Mouse (Mus musculus): ENCODE measurements around the gene Sbp.

DNA sequence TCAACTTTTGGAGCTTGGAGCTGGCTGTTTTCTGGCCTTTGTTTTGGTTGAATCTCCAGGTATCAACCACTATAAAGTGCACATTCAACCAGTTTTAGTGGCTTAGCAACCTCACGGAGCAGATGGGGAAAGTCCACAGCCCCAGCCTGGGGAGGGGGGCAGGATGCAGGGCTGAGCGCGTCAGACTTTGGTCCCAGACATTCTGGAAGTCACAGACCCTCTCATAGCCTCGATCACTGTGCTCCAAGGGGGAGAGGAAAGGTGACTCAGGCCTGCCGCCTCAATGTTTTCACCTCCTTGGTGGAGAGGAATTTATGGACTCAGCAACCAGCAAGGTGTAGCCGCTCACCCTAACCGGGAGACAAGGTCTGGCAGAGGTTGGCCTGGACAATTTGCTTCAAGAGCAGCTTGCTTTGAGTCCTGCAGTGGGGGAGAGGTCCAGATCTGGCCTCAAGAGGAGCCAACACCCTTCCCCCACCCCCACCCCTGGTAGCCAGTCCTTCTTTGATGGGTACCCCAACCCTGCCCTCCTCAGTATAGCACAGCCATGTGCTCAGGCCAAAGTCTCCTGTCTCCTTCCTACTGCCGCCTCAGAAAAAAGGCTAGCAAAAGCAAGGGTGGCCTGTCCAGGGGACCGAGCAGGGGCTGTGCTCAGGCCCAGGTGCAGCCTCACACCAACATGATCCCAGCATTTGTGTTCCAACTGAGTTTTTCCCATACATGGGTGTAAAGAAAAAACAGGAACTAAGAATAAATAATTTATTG, 51.5 kb downstream of the Sbp start:
- TF ChIP-seq CTCF (conservative IDR thresholded peaks at IDR 0.05; ENCODE audit: low read length) (no peak), NANOG (IDR thresholded peaks at IDR 0.05; ENCODE audit: borderline replicate concordance, low read length) (no peak)

All from E14TG2a.4 (cell line).